19 mouse cellular contexts compared by ENCODE assay signal in the genomic region with DNA sequence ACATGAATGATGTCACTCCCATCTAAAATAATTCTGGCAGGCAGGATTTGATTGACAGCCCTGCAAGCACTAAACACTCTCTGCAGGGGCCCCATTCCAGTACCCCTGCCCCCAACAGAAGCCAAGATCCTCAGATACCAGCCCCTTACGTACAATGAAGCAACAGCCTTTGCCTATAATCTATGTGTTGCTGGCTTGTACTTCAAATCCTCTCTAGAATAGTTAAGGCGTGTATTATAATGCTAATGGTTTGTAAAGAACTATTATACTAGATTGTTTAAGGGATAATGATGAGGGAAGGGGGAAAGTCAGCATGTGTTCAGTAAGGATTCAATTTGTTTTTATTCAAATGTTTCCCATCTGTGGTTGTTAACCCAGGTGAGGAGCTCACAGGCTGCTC.
DNase-seq lines count a peak whose midpoint lies in the region; ATAC-seq and TF ChIP-seq lines count a peak whose summit lies in the region.
"Had no signal": no experiment of that assay in that cellular context is flagged by ENCODE, and none has a peak within 500 bp of the region (broad histone marks: within the 10 kb centered on the region; RNA-seq: fewer than 3 reads in every experiment).

No protein-coding gene starts in this region.

- peak overlapping the region; percentile 40; the same call in 1 of the 2 replicates for H3K27ac ChIP-seq in hindbrain, embryonic 10.5 days
- no peak overlapping the region for H3K27ac ChIP-seq in hindbrain, embryonic 13.5 days
- H3K27ac ChIP-seq in forebrain, embryonic 10.5 days = 0 out of 2 replicates have a peak overlapping the region, but pooled peaks have one; percentile 5
- H3K27ac ChIP-seq in forebrain, postnatal 0 days (ENCODE audit: low read depth, low read length) = no peak overlapping the region; the same call in 1 of the 2 replicates
- no peak overlapping the region for H3K27ac ChIP-seq in limb, embryonic 10.5 days
- no peak overlapping the region for H3K27ac ChIP-seq in liver, embryonic 12.5 days
- H3K27ac ChIP-seq: limb, embryonic 12.5 days; liver, embryonic 14.5 days; lung, embryonic 15.5 days had no signal

- no peak for DNase-seq in hindbrain, embryonic 10.5 days (ENCODE audit: low spot score)
- peak; percentile 69 for DNase-seq in ES-CJ7 (ENCODE audit: low read depth, low spot score)
- DNase-seq in forebrain, embryonic 10.5 days (ENCODE audit: extremely low spot score, low spot score) = no peak
- DNase-seq in forebrain, postnatal 0 days = no peak
- DNase-seq in limb, embryonic 10.5 days (ENCODE audit: low spot score) = no peak
- DNase-seq: adrenal gland, postnatal 10 days; cerebellum, adult 11 months; cerebellum, postnatal 10 days; heart, postnatal 36 days; kidney, adult 11 months; lung, postnatal 4 days; right cerebral cortex, postnatal 4 days; thymus, postnatal 25 days had no signal

- no peak for ATAC-seq in hindbrain, embryonic 13.5 days (ENCODE audit: low FRiP score)
- peak; percentile 67; the same call in 1 of the 2 replicates for ATAC-seq in forebrain, postnatal 0 days
- ATAC-seq in liver, embryonic 12.5 days = no peak
- ATAC-seq: CD4-positive, CD25-positive, alpha-beta regulatory T cell, adult 4 months had no signal

- peaks cover 22% of the 10 kb centered on the region for H3K4me1 ChIP-seq in hindbrain, embryonic 10.5 days (replicated peaks)
- H3K4me1 ChIP-seq in hindbrain, embryonic 13.5 days (replicated peaks) = peaks cover 13% of the 10 kb centered on the region
- peaks cover 31% of the 10 kb centered on the region for H3K4me1 ChIP-seq in forebrain, embryonic 10.5 days
- H3K4me1 ChIP-seq in forebrain, postnatal 0 days (ENCODE audit: insufficient read depth) = peaks cover 12% of the 10 kb centered on the region; the same call in 1 of the 2 replicates
- H3K4me1 ChIP-seq in limb, embryonic 10.5 days = peaks cover 24% of the 10 kb centered on the region
- no peaks in the 10 kb centered on the region for H3K4me1 ChIP-seq in liver, embryonic 12.5 days

- H3K9ac ChIP-seq in hindbrain, embryonic 13.5 days = no peak overlapping the region
- H3K9ac ChIP-seq in forebrain, postnatal 0 days = peak overlapping the region; percentile 1; the same call in 1 of the 2 replicates
- no peak overlapping the region for H3K9ac ChIP-seq in liver, embryonic 12.5 days
- H3K9ac ChIP-seq: limb, embryonic 12.5 days; liver, embryonic 14.5 days; lung, embryonic 15.5 days had no signal

- TF ChIP-seq CTCF in forebrain, postnatal 0 days (IDR thresholded peaks at IDR 0.05; ENCODE audit: low read depth) = no peak

- H3K36me3 ChIP-seq in hindbrain, embryonic 10.5 days = no peaks in the 10 kb centered on the region
- H3K36me3 ChIP-seq in hindbrain, embryonic 13.5 days = no peaks in the 10 kb centered on the region
- no peaks in the 10 kb centered on the region for H3K36me3 ChIP-seq in forebrain, embryonic 10.5 days (replicated peaks)
- no peaks in the 10 kb centered on the region for H3K36me3 ChIP-seq in forebrain, postnatal 0 days (ENCODE audit: insufficient read depth)
- no peaks in the 10 kb centered on the region for H3K36me3 ChIP-seq in limb, embryonic 10.5 days
- H3K36me3 ChIP-seq in liver, embryonic 12.5 days = no peaks in the 10 kb centered on the region
- H3K36me3 ChIP-seq: limb, embryonic 12.5 days; lung, embryonic 15.5 days had no signal

- no peaks in the 10 kb centered on the region for H3K27me3 ChIP-seq in hindbrain, embryonic 10.5 days (ENCODE audit: insufficient read depth, poor library complexity, severe bottlenecking)
- H3K27me3 ChIP-seq in hindbrain, embryonic 13.5 days = no peaks in the 10 kb centered on the region
- H3K27me3 ChIP-seq in forebrain, embryonic 10.5 days (ENCODE audit: poor library complexity, severe bottlenecking) = no peaks in the 10 kb centered on the region
- no peaks in the 10 kb centered on the region for H3K27me3 ChIP-seq in forebrain, postnatal 0 days (ENCODE audit: insufficient read depth, low read length)
- no peaks in the 10 kb centered on the region for H3K27me3 ChIP-seq in limb, embryonic 10.5 days (ENCODE audit: low read depth, poor library complexity, severe bottlenecking)
- no peaks in the 10 kb centered on the region for H3K27me3 ChIP-seq in liver, embryonic 12.5 days (replicated peaks)
- H3K27me3 ChIP-seq: limb, embryonic 12.5 days; lung, embryonic 15.5 days had no signal

- H3K9me3 ChIP-seq in hindbrain, embryonic 10.5 days = no peaks in the 10 kb centered on the region
- H3K9me3 ChIP-seq in hindbrain, embryonic 13.5 days = no peaks in the 10 kb centered on the region
- H3K9me3 ChIP-seq in forebrain, embryonic 10.5 days = no peaks in the 10 kb centered on the region
- H3K9me3 ChIP-seq in forebrain, postnatal 0 days (ENCODE audit: low read length) = no peaks in the 10 kb centered on the region
- H3K9me3 ChIP-seq in limb, embryonic 10.5 days (replicated peaks) = no peaks in the 10 kb centered on the region
- H3K9me3 ChIP-seq in liver, embryonic 12.5 days (replicated peaks) = no peaks in the 10 kb centered on the region
- H3K9me3 ChIP-seq: limb, embryonic 12.5 days; lung, embryonic 15.5 days had no signal

- no peak overlapping the region for H3K4me3 ChIP-seq in hindbrain, embryonic 10.5 days
- no peak overlapping the region for H3K4me3 ChIP-seq in hindbrain, embryonic 13.5 days
- H3K4me3 ChIP-seq in forebrain, embryonic 10.5 days = no peak overlapping the region
- H3K4me3 ChIP-seq in forebrain, postnatal 0 days (ENCODE audit: low read depth, low read length) = no peak overlapping the region
- H3K4me3 ChIP-seq in limb, embryonic 10.5 days = no peak overlapping the region
- H3K4me3 ChIP-seq in liver, embryonic 12.5 days = no peak overlapping the region
- H3K4me3 ChIP-seq: limb, embryonic 12.5 days; lung, embryonic 15.5 days had no signal

- no peak overlapping the region for H3K4me2 ChIP-seq in hindbrain, embryonic 13.5 days
- H3K4me2 ChIP-seq in forebrain, postnatal 0 days (ENCODE audit: low read depth) = no peak overlapping the region
- no peak overlapping the region for H3K4me2 ChIP-seq in liver, embryonic 12.5 days
- H3K4me2 ChIP-seq: limb, embryonic 12.5 days; lung, embryonic 15.5 days had no signal

- 36% methylated on average over 2 of the region's 2 CpGs for WGBS in hindbrain, embryonic 10.5 days
- 26% methylated on average over 2 of the region's 2 CpGs for WGBS in hindbrain, embryonic 13.5 days
- 32% methylated on average over 2 of the region's 2 CpGs for WGBS in forebrain, embryonic 10.5 days
- 17% methylated on average over 2 of the region's 2 CpGs for WGBS in forebrain, postnatal 0 days
- WGBS in limb, embryonic 10.5 days = 72% methylated on average over 2 of the region's 2 CpGs
- 54% methylated on average over 2 of the region's 2 CpGs for WGBS in liver, embryonic 12.5 days (ENCODE audit: insufficient replicate concordance)

Comparison
In these comparisons a context has a peak if more than half of its experiments do, and no peak if none do; other contexts are left out.
1. H3K27ac ChIP-seq: peak in hindbrain, embryonic 10.5 days (single experiment) and forebrain, embryonic 10.5 days (single experiment); none in hindbrain, embryonic 13.5 days (single experiment), forebrain, postnatal 0 days (single experiment), limb, embryonic 10.5 days (single experiment) and liver, embryonic 12.5 days (single experiment).